Mouse (Mus musculus): ENCODE results near the gene Fam83f.
A peak's percentile ranks its signal among the peaks of the same experiment; 100 is the strongest.

The Fam83f gene

GRCm38 (mm10) chr15:80671295-80672252, at the start of gene Fam83f:
Fam83f (plus strand) TSS chr15:80671847.
- no peak for DNase-seq (ENCODE audit: low spot score in 2 of 2)

GRCm38 (mm10) chr15:80623171-80623837, 48.3 kb upstream of the Fam83f start:
- no peak for DNase-seq (ENCODE audit: low spot score in 2 of 2)

- no peak for DNase-seq (ENCODE audit: low spot score in 2 of 2)
Observed at GRCm38 (mm10) chr15:80626472-80626871, 45.2 kb upstream of the Fam83f start.

DNA sequence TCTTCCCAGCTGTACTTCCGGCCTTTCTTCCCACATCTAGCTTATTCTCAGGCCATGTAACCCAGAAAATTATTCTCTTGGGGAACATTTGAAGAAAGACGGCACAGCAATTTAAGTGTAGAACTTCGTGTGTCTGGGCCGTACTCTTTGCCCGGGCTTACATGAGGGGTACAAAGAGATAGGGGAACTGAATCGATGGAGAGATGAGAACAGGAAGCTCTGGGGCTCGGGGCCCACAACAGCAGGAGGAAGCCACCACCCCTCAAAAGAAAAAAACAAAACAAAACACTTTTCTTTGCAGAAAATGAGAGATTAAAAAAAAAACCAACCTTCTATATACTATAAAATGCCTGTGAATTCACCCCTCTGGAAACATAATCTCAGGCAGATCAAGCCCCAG, 41.5 kb upstream of the Fam83f start:
- no peak for DNase-seq (ENCODE audit: low spot score in 2 of 2)

DNA sequence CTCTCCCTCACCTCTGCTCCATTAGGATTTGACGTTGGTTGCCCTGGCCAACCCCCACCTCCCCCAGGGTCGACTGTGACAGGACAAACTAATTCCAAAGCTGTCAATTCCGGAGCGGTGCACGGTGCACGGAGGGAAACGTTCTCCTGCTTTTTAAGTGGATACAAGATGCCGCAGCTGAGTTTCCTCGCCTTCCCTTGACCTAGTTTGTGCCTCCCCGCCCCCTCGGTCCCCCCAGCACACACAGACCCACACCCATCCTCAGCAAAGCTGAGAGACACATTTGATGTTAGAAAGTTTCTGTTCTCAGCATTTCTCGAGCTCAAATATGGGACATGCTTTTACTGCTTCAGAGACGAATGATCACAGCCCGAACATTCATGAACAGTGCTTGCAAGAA, 40.9 kb upstream of the Fam83f start:
- DNase-seq (ENCODE audit: low spot score in 2 of 2), result no peak

GRCm38 (mm10) chr15:80631311-80631710, 40.3 kb upstream of the Fam83f start:
- DNase-seq (ENCODE audit: low spot score in 2 of 2), result no peak

- DNase-seq (ENCODE audit: low spot score in 2 of 2), result peak in 1 of 2 experiments; percentile 56
Observed at GRCm38 (mm10) chr15:80632280-80632893, 39.3 kb upstream of the Fam83f start.

DNA sequence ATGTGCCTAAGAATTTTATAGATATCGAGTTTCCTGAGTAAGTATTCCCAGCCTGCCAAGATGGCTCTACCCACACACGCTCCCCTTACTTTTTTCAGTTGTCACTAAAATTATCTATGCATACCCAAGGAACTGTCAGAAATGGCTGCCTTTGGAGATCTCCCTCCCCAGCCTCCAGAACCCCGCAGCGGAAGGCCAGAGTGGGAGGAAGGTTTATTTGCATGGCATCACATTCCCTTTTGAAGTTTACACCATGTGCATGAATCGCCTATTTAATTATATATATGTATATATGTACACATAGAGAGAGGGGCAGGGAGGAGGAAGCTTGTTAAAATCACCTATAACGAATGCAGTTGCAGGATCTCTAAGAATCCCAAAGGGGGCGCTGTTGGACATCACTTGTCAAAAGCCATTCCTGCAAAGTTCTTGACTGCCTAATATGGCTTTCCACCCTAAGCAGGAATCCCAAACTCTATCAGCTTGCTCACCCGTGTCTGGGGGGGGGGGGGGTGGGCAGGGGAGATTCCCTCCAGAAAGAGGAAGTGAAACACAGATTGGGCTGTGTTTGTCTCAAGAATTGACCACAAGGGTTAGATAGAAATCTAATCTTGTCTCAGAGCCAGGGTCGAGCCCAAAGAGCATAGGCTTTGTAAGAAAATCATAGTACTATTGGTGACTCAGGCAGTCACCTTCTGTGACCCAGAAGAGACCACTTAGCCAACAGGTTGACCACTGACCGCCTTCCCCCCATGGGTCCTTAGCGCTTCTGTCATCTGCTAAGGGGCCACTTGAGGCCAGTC, 37.1 kb upstream of the Fam83f start:
- DNase-seq (ENCODE audit: low spot score in 2 of 2), result peak; percentile 43 to 66

DNA sequence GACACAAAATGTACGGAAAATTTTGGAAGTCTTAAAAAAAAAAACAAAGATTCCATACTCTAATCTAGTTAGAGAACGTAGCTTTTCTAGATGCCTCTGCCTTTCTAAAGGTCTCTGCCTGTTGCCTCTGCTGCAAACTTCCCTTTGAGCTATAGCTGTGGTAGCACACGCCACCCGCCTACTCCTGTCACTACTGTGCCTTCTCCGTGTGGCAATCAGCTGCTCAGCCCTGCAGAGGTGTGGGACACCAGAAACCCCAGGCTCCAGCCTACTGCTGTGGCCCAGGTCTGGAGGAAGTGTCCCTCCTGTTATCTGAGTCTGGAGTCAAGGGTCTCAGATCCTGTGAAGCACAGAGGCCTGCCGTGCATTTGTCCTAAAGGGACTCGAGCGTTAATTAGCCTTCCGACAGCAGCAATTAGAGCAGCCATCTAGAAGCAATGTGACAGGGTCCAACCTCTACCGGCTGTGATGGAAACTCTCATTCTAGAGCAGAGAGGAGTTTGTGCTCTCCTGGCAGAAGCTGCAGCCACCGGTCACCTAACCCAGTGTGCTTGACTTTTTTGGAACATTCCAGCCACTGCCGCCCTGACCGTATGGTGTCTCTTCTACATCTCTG, 34.8 kb upstream of the Fam83f start:
- no peak for DNase-seq (ENCODE audit: low spot score in 2 of 2)

DNA sequence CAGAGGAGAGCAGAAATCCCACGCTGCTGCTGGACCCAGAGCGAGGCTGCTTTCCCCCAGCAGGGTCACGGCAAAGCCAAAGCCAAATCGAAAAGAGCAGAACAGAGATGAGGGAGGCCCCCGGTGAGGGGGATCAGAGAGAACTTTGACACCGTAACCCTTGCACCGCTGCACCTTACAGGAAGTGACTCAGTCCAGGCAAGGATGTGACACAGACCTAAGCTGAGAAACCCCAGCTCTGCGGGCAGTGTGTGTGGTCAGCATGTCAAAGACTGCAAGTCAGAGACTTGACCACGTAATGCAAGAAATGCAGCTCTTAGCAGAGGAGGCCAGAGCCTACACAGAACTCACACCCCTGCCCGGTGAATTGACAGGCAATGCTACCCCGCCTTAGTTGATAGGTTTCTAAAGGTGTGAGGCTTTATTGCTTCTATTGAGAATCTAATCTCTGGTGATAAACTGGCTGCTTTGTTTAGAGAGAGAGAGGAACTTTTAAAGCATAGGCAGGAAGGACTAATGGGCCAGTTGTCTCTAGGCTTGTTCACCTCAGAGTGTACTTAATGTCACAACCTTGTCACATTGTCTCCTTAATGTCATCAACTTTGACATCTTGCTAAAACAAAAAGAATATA, 32.5 kb upstream of the Fam83f start:
- no peak for DNase-seq (ENCODE audit: low spot score in 2 of 2)

- DNase-seq (ENCODE audit: low spot score in 2 of 2), result no peak
Observed at GRCm38 (mm10) chr15:80639874-80640273, 31.8 kb upstream of the Fam83f start.

DNA sequence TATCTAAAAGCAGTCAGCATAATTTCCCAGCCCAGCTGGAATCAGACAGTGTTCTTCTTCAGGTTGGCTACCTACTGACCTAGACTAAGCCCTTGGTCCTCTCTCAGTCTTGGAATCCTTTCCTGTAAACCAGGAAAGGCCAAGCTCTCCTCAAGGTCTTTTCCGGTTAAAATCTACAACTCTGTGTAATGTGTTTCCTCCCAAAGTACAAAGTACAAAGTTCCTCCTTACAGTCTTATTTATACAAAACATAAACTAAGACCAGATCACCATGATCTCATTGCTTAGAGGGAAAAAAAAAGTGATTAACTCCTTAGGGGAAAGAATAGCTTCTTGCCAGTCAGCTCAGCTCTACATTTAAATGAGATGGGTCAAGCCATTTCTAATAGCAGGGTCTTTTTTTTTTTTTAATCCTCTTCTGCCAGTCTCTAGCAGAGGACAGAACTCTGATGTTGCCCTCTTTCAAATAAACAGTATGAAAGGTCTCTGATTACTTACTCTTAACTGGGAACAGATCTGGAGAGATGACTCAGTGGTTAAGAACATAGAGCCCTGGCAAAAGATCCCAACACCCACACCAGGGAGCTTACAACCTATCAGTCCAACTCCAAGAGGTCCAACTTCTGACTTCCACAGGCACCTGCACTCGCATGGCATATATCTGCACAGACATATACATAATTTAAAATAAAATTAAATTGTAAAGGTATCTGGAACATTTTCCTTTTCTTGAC, 29.8 kb upstream of the Fam83f start:
- DNase-seq (ENCODE audit: low spot score in 2 of 2), result no peak

- no peak for DNase-seq (ENCODE audit: low spot score in 2 of 2)
Observed at GRCm38 (mm10) chr15:80645006-80645797, 26.4 kb upstream of the Fam83f start.

DNA sequence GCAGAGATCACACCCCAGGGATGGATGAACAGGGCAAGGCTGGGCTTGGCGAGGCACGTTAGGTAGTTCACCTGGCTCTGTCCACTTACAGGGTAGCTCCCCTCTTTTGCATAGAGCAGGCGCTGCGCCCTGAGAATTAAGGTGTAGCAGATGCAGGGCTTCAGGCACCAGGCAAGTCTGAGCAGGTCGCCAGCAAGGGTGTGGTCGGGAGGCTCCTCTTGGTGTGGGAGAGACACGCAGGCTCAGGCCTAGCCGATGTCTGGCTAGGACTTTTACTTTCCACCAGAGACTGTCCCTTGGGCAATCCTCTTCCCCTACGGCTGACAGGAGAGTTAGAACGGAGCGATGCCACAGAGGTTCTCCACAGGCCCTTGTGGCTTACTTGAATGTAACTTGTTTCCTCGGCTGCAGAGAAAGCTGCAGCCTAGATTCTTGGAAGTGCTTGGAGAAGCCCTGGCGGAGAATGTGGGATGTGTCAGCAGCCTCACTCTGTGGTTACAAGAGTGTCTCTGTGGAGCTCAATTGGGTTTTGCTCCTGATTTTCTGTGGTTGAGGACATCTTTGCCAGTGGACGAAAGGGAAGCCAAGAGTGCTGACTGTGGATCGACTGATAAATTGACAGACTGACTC, 22.6 kb upstream of the Fam83f start:
- no peak for DNase-seq (ENCODE audit: low spot score in 2 of 2)

GRCm38 (mm10) chr15:80650412-80650811, 21.2 kb upstream of the Fam83f start:
- DNase-seq (ENCODE audit: low spot score in 2 of 2), result no peak

DNA sequence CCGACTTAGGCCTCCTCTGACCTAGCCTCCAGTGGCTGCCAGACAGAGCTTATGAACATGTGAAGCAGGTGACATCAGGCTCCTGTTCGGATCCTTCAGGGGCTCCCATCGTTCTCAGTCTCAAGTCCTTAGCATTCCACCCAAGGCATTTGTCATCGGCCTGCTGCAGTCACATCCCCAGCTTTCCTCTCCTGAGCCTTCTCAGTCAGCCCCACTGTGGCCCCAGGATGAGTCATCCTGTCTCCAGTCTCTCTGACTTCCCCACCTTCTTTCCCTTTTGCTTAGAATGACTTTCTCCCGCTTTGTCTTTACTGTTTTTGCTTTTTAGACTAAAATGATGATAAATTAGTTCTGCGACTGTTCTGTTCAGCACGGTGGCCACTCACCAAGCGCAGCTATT, 17.8 kb upstream of the Fam83f start:
- DNase-seq (ENCODE audit: low spot score in 2 of 2), result no peak

DNA sequence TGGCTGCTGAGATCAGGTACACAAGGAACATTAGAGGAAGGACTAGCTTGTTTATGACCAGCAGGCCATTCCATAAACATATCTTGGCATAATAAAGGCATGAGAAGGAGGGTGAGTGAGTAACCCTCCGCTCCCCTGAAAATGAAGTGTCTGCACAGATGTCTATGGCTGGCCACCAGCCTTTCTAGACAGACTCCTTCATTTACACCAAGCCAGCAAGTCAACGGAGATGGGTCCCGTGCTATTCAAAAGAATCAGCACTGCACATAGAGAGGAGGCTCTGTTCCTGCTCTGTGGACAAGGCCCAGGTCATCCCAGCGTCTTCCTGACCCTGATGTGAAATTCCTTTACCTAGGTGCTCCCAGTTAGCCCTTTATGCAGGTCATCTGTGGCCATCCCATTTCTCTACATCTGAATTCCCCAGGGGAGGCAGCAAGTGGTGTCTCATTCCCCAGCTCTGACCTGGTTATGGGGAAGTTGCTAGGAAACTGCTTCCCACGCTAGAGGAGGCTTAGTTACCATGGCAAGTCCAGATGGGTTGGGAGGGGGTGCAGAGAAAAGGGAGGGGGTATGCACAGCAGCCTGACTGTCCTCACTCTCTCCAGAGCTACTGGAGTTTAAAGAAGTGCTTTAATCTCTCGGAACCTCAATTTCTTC, 12.7 kb upstream of the Fam83f start:
- peak; percentile 50 to 61 for DNase-seq (ENCODE audit: low spot score in 2 of 2)

DNA sequence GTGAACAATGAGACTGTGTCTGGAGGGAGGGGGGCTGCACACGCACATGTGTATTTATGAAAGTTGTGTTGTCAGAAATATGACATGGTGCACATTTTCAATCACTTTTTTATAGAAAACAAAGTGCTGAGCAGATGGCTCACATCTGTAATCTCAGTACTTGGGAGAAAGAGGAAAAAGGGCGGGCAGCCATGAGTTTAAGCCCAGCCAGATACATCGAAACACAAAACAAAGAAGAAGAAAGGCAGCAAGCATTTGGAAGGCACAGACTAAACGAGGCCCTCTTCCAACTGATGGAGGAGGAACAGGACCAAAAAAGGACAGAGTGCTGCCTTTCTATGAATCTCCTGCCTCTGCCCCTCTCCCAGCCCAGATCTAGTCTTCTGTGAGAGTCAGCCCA, 10.7 kb upstream of the Fam83f start:
- no peak for DNase-seq (ENCODE audit: low spot score in 2 of 2)

All from frontal cortex, postnatal 14 days (tissue).